Mouse (Mus musculus) thymus, postnatal 0 days (tissue): ENCODE data around the gene Pdcd1. TPM values are rescaled to one million over a fixed set of nuclear protein-coding genes. Genes with fewer than 3 reads are reported as not detected.
A peak's percentile ranks its signal among the peaks of the same experiment; 100 is the strongest.
"Not testable (repeated sequence)": the region's sequence is repeated elsewhere in the genome, so short reads cannot be mapped to it uniquely, and the experiment has no call there.

Source experiments
- DNase-seq: peaks from one replicate; pipeline ENCODE4 v3.0.0-alpha.2; 2015; ENCODE audit warnings: low spot score
- polyA plus RNA-seq: library from polyadenylated mRNA; unstranded; fragments of >200 nt; fragmentation: Nextera tagmentation; extraction: Ambion mirVana; gene quantifications from 2 replicates; pipeline ENCODE4 v1.2.1, GENCODE M21; 2015

Pdcd1 gene
- 17.6 and 19.3 TPM in 2 replicates for polyA plus RNA-seq

GRCm38 (mm10) chr1:94052373-94052772 lies at the start of gene Pdcd1:
TSS of gene Pdcd1 (minus strand) at chr1:94052553.
- peak; percentile 62 for DNase-seq

- peak; percentile 43 for DNase-seq
These were observed 39.4 kb upstream of the Pdcd1 start for GRCm38 (mm10) chr1:94091788-94092187.

GRCm38 (mm10) chr1:94086311-94086898 lies 34.1 kb upstream of the Pdcd1 start:
- DNase-seq = no peak

- no peak for DNase-seq
These were observed 33.2 kb upstream of the Pdcd1 start for GRCm38 (mm10) chr1:94085324-94086105.

GRCm38 (mm10) chr1:94081761-94082160 lies 29.4 kb upstream of the Pdcd1 start:
- no peak for DNase-seq

- DNase-seq = no peak
These were observed 28.8 kb upstream of the Pdcd1 start for GRCm38 (mm10) chr1:94081191-94081590.

- no peak for DNase-seq
These were observed 28.4 kb upstream of the Pdcd1 start for GRCm38 (mm10) chr1:94080718-94081117.

- DNase-seq = peak; percentile 90
These were observed 26.6 kb upstream of the Pdcd1 start for GRCm38 (mm10) chr1:94078835-94079440.

- peak; percentile 19 for DNase-seq
These were observed 26.0 kb upstream of the Pdcd1 start for GRCm38 (mm10) chr1:94078314-94078713.

- DNase-seq = no peak
These were observed 24.3 kb upstream of the Pdcd1 start for GRCm38 (mm10) chr1:94076702-94077101.

GRCm38 (mm10) chr1:94074756-94075155 lies 22.4 kb upstream of the Pdcd1 start:
- DNase-seq = no peak

- DNase-seq = not testable (repeated sequence)
These were observed 5.9 kb upstream of the Pdcd1 start for GRCm38 (mm10) chr1:94058281-94058680.

GRCm38 (mm10) chr1:94057401-94057800 lies 5.0 kb upstream of the Pdcd1 start:
- no peak for DNase-seq

- no peak for DNase-seq
These were observed 3.6 kb upstream of the Pdcd1 start for GRCm38 (mm10) chr1:94055966-94056365.

- no peak for DNase-seq
These were observed 2.1 kb upstream of the Pdcd1 start for GRCm38 (mm10) chr1:94054481-94054880.

- peak; percentile 32 for DNase-seq
These were observed 1.3 kb upstream of the Pdcd1 start for GRCm38 (mm10) chr1:94053530-94054216.

- DNase-seq = no peak
These were observed 1.2 kb downstream of the Pdcd1 start for GRCm38 (mm10) chr1:94051104-94051503.

GRCm38 (mm10) chr1:94046544-94046943 lies 5.8 kb downstream of the Pdcd1 start:
- DNase-seq = no peak

GRCm38 (mm10) chr1:94045559-94045958 lies 6.8 kb downstream of the Pdcd1 start:
- DNase-seq = no peak

- no peak for DNase-seq
These were observed 12.0 kb downstream of the Pdcd1 start for GRCm38 (mm10) chr1:94040391-94040790.

GRCm38 (mm10) chr1:94034984-94035743 lies 17.2 kb downstream of the Pdcd1 start:
- peak; percentile 93 for DNase-seq
